Mouse (Mus musculus) embryonic facial prominence, embryonic 15.5 days (tissue): ENCODE measurements around the gene Tbc1d5. TPM values are rescaled to one million over a fixed set of nuclear protein-coding genes. Genes with fewer than 3 reads are reported as not detected.

Experiments used
- ATAC-seq: fragments of 200-750 bp; cut with Nextera tagmentation; 2 replicates; pipeline ENCODE4 v1.8.0; 2017; ENCODE audit warnings: low read depth, moderate TSS enrichment; ENCODE audit not compliant: insufficient number of reproducible peaks, low FRiP score, low TSS enrichment
- H3K27ac ChIP-seq: fragments of 300-500 bp; sonication (generic); replicated peaks from 2 replicates; pipeline ENCODE4 v1.5.1; 2015; ENCODE audit warnings: mild to moderate bottlenecking, inconsistent platforms
- H3K27me3 ChIP-seq: fragments of 300-500 bp; sonication (generic); 2 replicates; pipeline ENCODE4 v1.6.1; 2015; ENCODE audit warnings: inconsistent platforms
- H3K36me3 ChIP-seq: fragments of 300-500 bp; sonication (generic); 2 replicates; pipeline ENCODE4 v1.6.1; 2015; ENCODE audit warnings: mild to moderate bottlenecking, inconsistent platforms
- H3K4me1 ChIP-seq: fragments of 300-500 bp; sonication (generic); 2 replicates; pipeline ENCODE4 v1.6.1; 2015; ENCODE audit warnings: inconsistent platforms
- H3K4me2 ChIP-seq: fragments of 300-500 bp; sonication (generic); replicated peaks from 2 replicates; pipeline ENCODE4 v1.6.1; 2015; ENCODE audit warnings: mild to moderate bottlenecking, inconsistent platforms
- H3K4me3 ChIP-seq: fragments of 300-500 bp; sonication (generic); replicated peaks from 2 replicates; pipeline ENCODE4 v1.5.1; 2015; ENCODE audit warnings: mild to moderate bottlenecking, inconsistent platforms
- H3K9ac ChIP-seq: fragments of 300-500 bp; sonication (generic); 2 replicates; pipeline ENCODE4 v1.6.1; 2015; ENCODE audit warnings: inconsistent platforms
- H3K9me3 ChIP-seq: fragments of 300-500 bp; sonication (generic); replicated peaks from 2 replicates; pipeline ENCODE4 v1.6.1; 2016; ENCODE audit warnings: inconsistent platforms
- WGBS: fragments of 180-500 bp; shearing (Covaris S2); methylation state at CpG from one replicate; pipeline ENCODE4 v1.1.7; 2015; 5-methylcytosine and 5-hydroxymethylcytosine counted together
- polyA plus RNA-seq: library from polyadenylated mRNA; unstranded; fragments of >200 nt; fragmentation: Nextera tagmentation; extraction: Ambion mirVana; gene quantifications from 2 replicates; pipeline ENCODE4 v1.2.1, GENCODE M21; 2015

Gene Tbc1d5
- polyA plus RNA-seq, 1 experiment from 2014 or later = 11.7 TPM

- Histone ChIP-seq H3K9me3 (no peaks in the 10 kb centered on the region), H3K36me3 (no peaks in the 10 kb centered on the region), H3K9ac (no peak overlapping the region), H3K27ac (no peak overlapping the region), H3K4me1 (no peaks in the 10 kb centered on the region), H3K4me3 (no peak overlapping the region), H3K27me3 (no peaks in the 10 kb centered on the region), H3K4me2 (no peak overlapping the region)
- 84% methylated on average over 1 of the region's 1 CpGs for WGBS
- no peak for ATAC-seq
These were observed 213.0 kb downstream of the Tbc1d5 start for GRCm38 (mm10) chr17:50966147-50966546.

DNA sequence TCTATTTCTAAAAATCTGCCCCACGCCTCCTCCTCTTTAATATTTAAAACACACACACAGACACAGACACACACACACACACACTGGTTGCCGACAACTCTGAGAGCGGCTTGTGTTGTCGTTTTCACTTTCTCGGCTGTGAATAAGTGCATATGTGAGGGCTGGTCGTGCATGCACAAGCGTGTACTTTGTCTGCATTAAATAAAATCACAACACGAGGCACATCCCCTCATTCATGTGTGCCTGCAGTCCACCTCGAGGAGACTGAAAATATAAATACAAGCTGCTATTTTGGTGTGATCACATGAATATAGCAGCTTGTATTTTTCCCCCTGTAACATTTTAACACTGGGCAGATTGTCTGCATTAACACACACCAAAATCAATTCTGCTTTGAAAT, 224.8 kb downstream of the Tbc1d5 start:
- 60% methylated on average over 9 of the region's 9 CpGs for WGBS
- Histone ChIP-seq H3K9me3 (no peaks in the 10 kb centered on the region), H3K4me1 (no peaks in the 10 kb centered on the region), H3K4me2 (no peak overlapping the region), H3K27ac (no peak overlapping the region), H3K36me3 (peaks cover 2% of the 10 kb centered on the region; the same call in 1 of the 2 replicates), H3K27me3 (no peaks in the 10 kb centered on the region), H3K9ac (no peak overlapping the region), H3K4me3 (no peak overlapping the region)
- ATAC-seq = no peak

- Histone ChIP-seq H3K36me3 (no peaks in the 10 kb centered on the region), H3K9ac (no peak overlapping the region), H3K9me3 (no peaks in the 10 kb centered on the region), H3K4me1 (no peaks in the 10 kb centered on the region), H3K27ac (no peak overlapping the region), H3K27me3 (no peaks in the 10 kb centered on the region), H3K4me2 (no peak overlapping the region), H3K4me3 (no peak overlapping the region)
- no peak for ATAC-seq
- 87% methylated on average over 2 of the region's 2 CpGs for WGBS
These were observed 256.8 kb downstream of the Tbc1d5 start for GRCm38 (mm10) chr17:50922308-50922707.

GRCm38 (mm10) chr17:50915216-50915615, 263.9 kb downstream of the Tbc1d5 start:
- ATAC-seq = no peak
- Histone ChIP-seq H3K4me1 (no peaks in the 10 kb centered on the region), H3K27ac (no peak overlapping the region), H3K4me3 (no peak overlapping the region), H3K9me3 (no peaks in the 10 kb centered on the region), H3K9ac (no peak overlapping the region), H3K27me3 (no peaks in the 10 kb centered on the region), H3K4me2 (no peak overlapping the region), H3K36me3 (no peaks in the 10 kb centered on the region)
- WGBS = 97% methylated on average over 2 of the region's 2 CpGs

DNA sequence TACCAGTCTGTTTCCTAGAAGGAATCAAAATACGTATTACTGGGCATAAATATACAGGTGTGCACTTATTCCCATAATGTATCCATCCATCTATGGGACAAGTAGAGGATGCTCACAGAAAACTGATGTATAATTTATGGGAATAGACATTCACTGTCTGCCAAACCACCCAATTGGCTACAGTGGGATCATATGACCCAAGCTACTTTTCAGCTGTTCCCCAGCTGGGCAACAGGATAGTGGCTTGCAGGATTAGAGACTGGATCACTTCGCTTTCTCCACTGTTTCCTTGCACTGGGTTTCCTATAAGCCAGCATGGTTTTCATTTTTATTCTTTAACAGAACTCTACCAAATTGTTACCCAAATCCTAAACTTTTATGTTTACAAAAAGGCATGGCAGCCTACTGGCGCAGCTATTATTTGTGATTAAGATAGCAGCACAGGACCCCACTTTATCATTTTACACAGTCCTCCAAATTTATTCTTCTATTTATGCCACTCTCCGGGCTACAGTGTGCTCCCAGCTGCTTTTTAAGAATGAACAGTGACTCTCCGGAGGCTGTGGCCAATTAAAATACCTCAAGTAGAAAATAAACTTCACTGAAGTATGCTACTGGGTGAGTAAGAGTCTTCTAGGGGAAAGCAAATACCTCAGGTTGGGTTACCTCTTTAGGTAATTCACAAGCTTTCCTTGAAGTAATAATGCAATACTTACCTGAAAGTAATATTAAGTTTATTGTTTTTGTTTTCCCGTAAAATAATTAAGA, 270.4 kb downstream of the Tbc1d5 start:
- WGBS = 54% methylated on average over 6 of the region's 6 CpGs
- H3K4me1 ChIP-seq = no peaks in the 10 kb centered on the region

DNA sequence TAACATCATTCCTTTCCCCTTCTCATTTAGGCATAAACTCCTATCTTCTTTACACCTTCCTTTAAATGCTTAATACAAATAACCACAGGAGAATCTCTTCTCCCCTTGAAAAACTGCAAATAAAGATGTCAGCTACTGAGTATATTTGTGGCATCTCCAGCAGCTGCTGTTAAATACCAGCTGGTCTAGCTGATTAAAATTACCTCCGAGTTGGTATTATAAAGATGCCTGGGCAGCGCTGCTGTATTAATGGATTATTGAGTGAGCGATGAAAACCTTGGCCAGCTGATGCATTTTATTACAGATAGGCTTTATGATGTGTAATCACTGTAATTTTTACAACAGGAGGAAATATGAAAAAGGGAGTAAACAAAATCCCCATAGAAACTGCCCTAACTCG, 271.0 kb downstream of the Tbc1d5 start:
- Histone ChIP-seq H3K36me3 (no peaks in the 10 kb centered on the region), H3K9me3 (no peaks in the 10 kb centered on the region), H3K4me3 (no peak overlapping the region), H3K27me3 (no peaks in the 10 kb centered on the region), H3K9ac (no peak overlapping the region), H3K27ac (no peak overlapping the region), H3K4me1 (no peaks in the 10 kb centered on the region), H3K4me2 (no peak overlapping the region)
- no peak for ATAC-seq
- 83% methylated on average over 4 of the region's 4 CpGs for WGBS

More for the DNA sequence above, 270.4 kb downstream of the Tbc1d5 start:
- Histone ChIP-seq H3K4me3 (no peak overlapping the region), H3K27ac (no peak overlapping the region), H3K4me2 (no peak overlapping the region), H3K36me3 (no peaks in the 10 kb centered on the region), H3K9me3 (no peaks in the 10 kb centered on the region), H3K9ac (no peak overlapping the region), H3K27me3 (no peaks in the 10 kb centered on the region)
- ATAC-seq = 0 out of 2 replicates have a peak, but pooled peaks have one; percentile 47

DNA sequence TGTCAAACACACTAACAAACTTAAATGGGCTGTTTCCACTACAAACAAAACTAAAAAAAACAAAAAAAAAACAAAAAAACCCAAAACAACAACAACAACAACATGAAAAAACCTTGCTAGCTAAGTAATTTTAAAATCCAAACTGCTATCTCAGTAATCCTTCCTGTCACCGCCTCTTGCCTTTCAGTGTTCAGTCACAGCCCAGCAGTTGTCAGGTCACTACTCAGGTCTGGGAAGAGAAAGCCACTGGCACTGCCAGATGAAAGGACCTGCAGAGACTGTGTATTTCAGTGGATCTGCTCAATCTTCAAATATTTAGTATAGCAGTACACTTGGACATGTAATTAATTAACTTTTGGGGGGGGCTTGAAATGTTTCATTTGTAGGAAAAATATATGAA, 272.5 kb downstream of the Tbc1d5 start:
- no peaks in the 10 kb centered on the region for H3K36me3 ChIP-seq
- no peak overlapping the region for H3K4me3 ChIP-seq
- no peaks in the 10 kb centered on the region for H3K27me3 ChIP-seq
- no peak for ATAC-seq
- H3K4me1 ChIP-seq = no peaks in the 10 kb centered on the region
- no peak overlapping the region for H3K27ac ChIP-seq
- WGBS = 73% methylated on average over 1 of the region's 1 CpGs
- no peak overlapping the region for H3K4me2 ChIP-seq
- no peaks in the 10 kb centered on the region for H3K9me3 ChIP-seq
- no peak overlapping the region for H3K9ac ChIP-seq

- ATAC-seq = no peak
These were observed 274.7 kb downstream of the Tbc1d5 start for GRCm38 (mm10) chr17:50904463-50904862.

GRCm38 (mm10) chr17:50897867-50898266, 281.3 kb downstream of the Tbc1d5 start:
- H3K27ac ChIP-seq = no peak overlapping the region
- H3K4me2 ChIP-seq = no peak overlapping the region
- no peaks in the 10 kb centered on the region for H3K27me3 ChIP-seq
- H3K9me3 ChIP-seq = no peaks in the 10 kb centered on the region
- H3K9ac ChIP-seq = no peak overlapping the region
- no peaks in the 10 kb centered on the region for H3K36me3 ChIP-seq
- H3K4me1 ChIP-seq = no peaks in the 10 kb centered on the region
- ATAC-seq = no peak
- 68% methylated on average over 7 of the region's 7 CpGs for WGBS
- no peak overlapping the region for H3K4me3 ChIP-seq

More at GRCm38 (mm10) chr17:50904463-50904862, 274.7 kb downstream of the Tbc1d5 start:
- no peaks in the 10 kb centered on the region for H3K36me3 ChIP-seq
- no peak overlapping the region for H3K9ac ChIP-seq
- H3K27me3 ChIP-seq = no peaks in the 10 kb centered on the region
- no peaks in the 10 kb centered on the region for H3K9me3 ChIP-seq
- no peak overlapping the region for H3K4me2 ChIP-seq
- H3K27ac ChIP-seq = no peak overlapping the region
- 79% methylated on average over 3 of the region's 3 CpGs for WGBS
- H3K4me1 ChIP-seq = no peaks in the 10 kb centered on the region
- H3K4me3 ChIP-seq = no peak overlapping the region

GRCm38 (mm10) chr17:50889475-50889874, 289.7 kb downstream of the Tbc1d5 start:
- WGBS = 96% methylated on average over 1 of the region's 1 CpGs
- no peaks in the 10 kb centered on the region for H3K9me3 ChIP-seq
- no peaks in the 10 kb centered on the region for H3K36me3 ChIP-seq
- H3K4me3 ChIP-seq = no peak overlapping the region
- ATAC-seq = no peak
- H3K4me1 ChIP-seq = no peaks in the 10 kb centered on the region
- H3K9ac ChIP-seq = no peak overlapping the region
- no peaks in the 10 kb centered on the region for H3K27me3 ChIP-seq
- no peak overlapping the region for H3K27ac ChIP-seq
- H3K4me2 ChIP-seq = no peak overlapping the region

GRCm38 (mm10) chr17:50879910-50880309, 299.2 kb downstream of the Tbc1d5 start:
- Histone ChIP-seq H3K9me3 (no peaks in the 10 kb centered on the region), H3K4me1 (no peaks in the 10 kb centered on the region), H3K4me3 (no peak overlapping the region), H3K27me3 (no peaks in the 10 kb centered on the region), H3K9ac (no peak overlapping the region), H3K4me2 (no peak overlapping the region), H3K36me3 (no peaks in the 10 kb centered on the region), H3K27ac (no peak overlapping the region)
- WGBS = 86% methylated on average over 4 of the region's 4 CpGs
- ATAC-seq = no peak

- Histone ChIP-seq H3K27me3 (no peaks in the 10 kb centered on the region), H3K9me3 (no peaks in the 10 kb centered on the region), H3K36me3 (no peaks in the 10 kb centered on the region), H3K27ac (no peak overlapping the region), H3K9ac (no peak overlapping the region), H3K4me2 (no peak overlapping the region), H3K4me1 (no peaks in the 10 kb centered on the region), H3K4me3 (no peak overlapping the region)
- ATAC-seq = no peak
- WGBS = 80% methylated on average over 5 of the region's 5 CpGs
These were observed 302.7 kb downstream of the Tbc1d5 start for GRCm38 (mm10) chr17:50876451-50876850.
